Mouse (Mus musculus) intestine, embryonic 15.5 days (tissue): Measurements from ENCODE around the gene Prr14l. TPM values are rescaled to one million over a fixed set of nuclear protein-coding genes. Genes with fewer than 3 reads are reported as not detected.
"Not testable (repeated sequence)": the region's sequence is repeated elsewhere in the genome, so short reads cannot be mapped to it uniquely, and the experiment has no call there.

ENCODE experiments used
- ATAC-seq: fragments of 200-750 bp; cut with Nextera tagmentation; 2 replicates; pipeline ENCODE4 v1.8.0; 2017; ENCODE audit warnings: moderate TSS enrichment, moderate library complexity
- H3K27ac ChIP-seq: fragments of 300-500 bp; sonication (generic); 2 replicates; pipeline ENCODE4 v1.5.1; 2015; ENCODE audit warnings: mild to moderate bottlenecking, inconsistent platforms
- H3K27me3 ChIP-seq: fragments of 300-500 bp; sonication (generic); replicated peaks from 2 replicates; pipeline ENCODE4 v1.6.1; 2015; ENCODE audit warnings: inconsistent platforms
- H3K36me3 ChIP-seq: fragments of 300-500 bp; sonication (generic); 2 replicates; pipeline ENCODE4 v1.6.1; 2015; ENCODE audit warnings: inconsistent platforms
- H3K4me1 ChIP-seq: fragments of 300-500 bp; sonication (generic); replicated peaks from 2 replicates; pipeline ENCODE4 v1.6.1; 2015; ENCODE audit warnings: inconsistent platforms
- H3K4me2 ChIP-seq: fragments of 300-500 bp; sonication (generic); replicated peaks from 2 replicates; pipeline ENCODE4 v1.6.1; 2015; ENCODE audit warnings: mild to moderate bottlenecking, inconsistent platforms
- H3K4me3 ChIP-seq: fragments of 300-500 bp; sonication (generic); replicated peaks from 2 replicates; pipeline ENCODE4 v1.5.1; 2015; ENCODE audit warnings: inconsistent platforms
- H3K9ac ChIP-seq: fragments of 300-500 bp; sonication (generic); 2 replicates; pipeline ENCODE4 v1.6.1; 2015; ENCODE audit warnings: inconsistent platforms
- H3K9me3 ChIP-seq: fragments of 300-500 bp; sonication (generic); 2 replicates; pipeline ENCODE4 v1.6.1; 2016; ENCODE audit warnings: inconsistent platforms
- WGBS: fragments of 180-500 bp; shearing (Covaris S2); methylation state at CpG from one replicate; pipeline ENCODE4 v1.1.7; 2015; 5-methylcytosine and 5-hydroxymethylcytosine counted together
- polyA plus RNA-seq: library from polyadenylated mRNA; unstranded; fragments of >200 nt; fragmentation: Nextera tagmentation; extraction: Ambion mirVana; gene quantifications from 2 replicates; pipeline ENCODE4 v1.2.1, GENCODE M21; 2015

The Prr14l gene
- polyA plus RNA-seq, 1 experiment from 2014 or later = 12.4 TPM

DNA sequence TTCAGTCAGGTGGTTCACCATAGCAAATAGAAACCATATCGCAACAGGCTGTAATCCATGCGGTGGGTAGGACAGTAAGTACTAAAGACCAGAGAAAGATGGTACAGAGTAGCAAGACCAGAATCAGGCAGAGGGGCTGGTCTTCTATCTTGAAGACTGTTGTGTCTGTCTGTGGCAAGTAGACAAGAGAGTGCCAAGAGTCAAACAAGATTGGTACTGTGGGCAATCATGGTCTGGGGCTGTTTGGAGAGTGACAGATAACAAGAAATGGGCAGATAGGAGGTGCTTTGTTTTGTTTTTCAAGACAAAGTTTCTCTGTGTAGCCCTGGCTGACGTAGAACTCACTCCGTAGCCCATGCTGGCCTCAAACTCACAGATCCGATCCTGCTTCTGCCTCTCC is 72.5 kb downstream of the Prr14l start:
- Histone ChIP-seq H3K4me3 (no peak overlapping the region), H3K9ac (no peak overlapping the region), H3K4me1 (0 out of 2 replicates have a peak, but pooled peaks cover 2% of the 10 kb centered on the region), H3K36me3 (no peaks in the 10 kb centered on the region), H3K4me2 (no peak overlapping the region), H3K9me3 (no peaks in the 10 kb centered on the region), H3K27me3 (no peaks in the 10 kb centered on the region), H3K27ac (no peak overlapping the region)
- ATAC-seq = no peak
- WGBS = 94% methylated on average over 5 of the region's 5 CpGs

DNA sequence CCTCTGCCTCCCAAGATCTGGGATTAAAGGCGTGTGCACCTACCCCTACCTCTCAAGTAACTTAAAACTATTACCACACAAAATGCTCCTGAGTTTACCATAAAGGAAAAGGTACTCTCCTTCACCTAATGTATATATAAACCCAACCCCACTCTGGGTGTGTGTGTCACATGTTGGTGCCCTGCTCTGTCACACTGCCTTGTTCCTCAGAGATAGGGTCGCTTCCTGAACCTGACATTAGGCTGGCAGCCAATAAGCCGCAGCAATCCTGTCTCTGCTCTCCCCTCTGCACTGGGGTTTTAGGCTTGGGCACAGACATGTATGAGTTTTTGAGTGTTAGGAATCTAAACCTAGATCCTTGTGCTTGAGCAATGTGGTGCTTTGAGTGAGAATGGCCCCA is 75.9 kb downstream of the Prr14l start:
- 89% methylated on average over 3 of the region's 3 CpGs for WGBS
- Histone ChIP-seq H3K36me3 (0 out of 2 replicates have a peak, but pooled peaks cover 2% of the 10 kb centered on the region), H3K9me3 (no peaks in the 10 kb centered on the region), H3K4me2 (no peak overlapping the region), H3K4me1 (no peaks in the 10 kb centered on the region), H3K27ac (no peak overlapping the region), H3K4me3 (no peak overlapping the region), H3K27me3 (no peaks in the 10 kb centered on the region), H3K9ac (no peak overlapping the region)
- ATAC-seq = no peak

DNA sequence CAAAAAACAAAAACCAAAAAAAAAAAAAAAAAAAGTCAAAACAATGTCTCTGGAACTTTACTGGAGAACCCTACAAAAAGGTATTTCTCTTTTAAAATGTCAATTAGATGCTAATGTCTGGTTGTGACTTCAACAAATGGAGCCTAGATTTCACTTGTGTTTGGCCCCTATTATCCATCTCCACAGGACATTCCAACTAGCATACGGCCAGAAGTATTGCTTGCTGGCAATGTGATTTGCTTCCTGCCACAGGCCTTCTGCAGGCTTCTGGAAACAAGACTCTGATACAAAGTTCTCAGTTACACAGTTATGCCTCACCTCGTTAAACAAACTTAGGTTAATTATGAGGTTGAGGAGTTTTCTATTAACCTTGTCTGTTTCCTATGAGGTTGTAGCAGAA is 81.7 kb downstream of the Prr14l start:
- H3K4me3 ChIP-seq = no peak overlapping the region
- H3K36me3 ChIP-seq = 0 out of 2 replicates have a peak, but pooled peaks cover 4% of the 10 kb centered on the region
- no peak overlapping the region for H3K9ac ChIP-seq
- no peak overlapping the region for H3K4me2 ChIP-seq
- no peaks in the 10 kb centered on the region for H3K4me1 ChIP-seq
- H3K27me3 ChIP-seq = no peaks in the 10 kb centered on the region
- H3K27ac ChIP-seq = no peak overlapping the region
- WGBS = 92% methylated on average over 2 of the region's 2 CpGs
- no peak for ATAC-seq
- no peaks in the 10 kb centered on the region for H3K9me3 ChIP-seq

DNA sequence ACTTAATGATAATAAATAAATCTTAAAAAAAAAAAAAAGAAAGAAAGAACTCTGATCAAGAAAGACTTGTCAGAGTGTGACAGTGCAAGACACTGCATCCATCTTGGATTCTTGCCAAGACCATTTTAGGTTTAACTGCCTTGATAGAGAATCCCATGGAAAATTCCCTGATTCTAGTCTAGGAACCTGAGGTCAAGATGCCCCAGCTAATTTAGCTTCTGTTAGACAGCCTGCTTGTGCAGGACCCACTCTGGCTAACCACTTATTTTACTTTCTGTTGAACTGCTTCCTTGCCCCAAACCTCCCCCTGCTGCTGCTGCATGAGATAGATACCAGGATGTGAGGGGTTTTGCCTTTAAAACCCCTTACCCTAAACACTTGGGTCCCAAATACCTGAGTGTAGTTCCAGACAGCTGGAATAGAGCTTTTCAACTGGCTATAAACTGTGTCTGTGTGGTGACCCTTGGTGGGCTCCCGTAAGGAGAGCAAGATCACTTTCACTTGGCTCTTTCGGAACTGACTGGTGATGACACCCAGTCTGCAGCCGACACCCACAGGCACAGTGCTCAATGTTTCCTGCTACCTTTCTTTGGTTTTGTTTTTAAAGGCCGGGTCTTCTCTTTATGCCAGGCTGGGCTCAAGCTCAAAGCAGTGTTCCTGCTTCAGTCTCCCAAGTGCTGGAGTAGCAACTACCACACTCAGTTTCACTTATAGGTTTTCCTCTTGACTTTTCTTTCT is 86.3 kb downstream of the Prr14l start:
- Histone ChIP-seq H3K4me2 (no peak overlapping the region), H3K4me3 (no peak overlapping the region), H3K36me3 (0 out of 2 replicates have a peak, but pooled peaks cover 8% of the 10 kb centered on the region), H3K27ac (no peak overlapping the region), H3K27me3 (no peaks in the 10 kb centered on the region), H3K4me1 (peaks cover 5% of the 10 kb centered on the region; the same call in 1 of the 2 replicates), H3K9ac (no peak overlapping the region), H3K9me3 (no peaks in the 10 kb centered on the region)
- ATAC-seq = no peak
- 92% methylated on average over 4 of the region's 4 CpGs for WGBS

DNA sequence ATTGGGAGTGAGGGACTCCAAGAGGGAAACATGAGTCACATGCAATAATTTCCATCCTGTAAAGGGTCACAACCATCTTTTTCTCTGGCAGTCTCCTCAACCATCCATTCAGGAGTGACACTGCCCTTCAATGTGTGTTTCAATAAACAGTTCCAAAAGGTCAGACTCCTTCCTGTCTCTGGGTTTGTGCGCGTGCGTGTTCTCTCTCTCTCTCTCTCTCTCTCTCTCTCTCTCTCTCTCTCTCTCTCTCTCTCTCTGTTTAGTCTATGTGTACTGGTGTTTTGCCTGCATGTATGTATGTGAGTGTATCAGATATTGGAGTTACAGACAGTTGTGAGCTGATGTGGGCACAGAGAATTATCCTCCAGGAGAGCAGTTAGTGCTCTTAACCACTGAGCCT is 87.1 kb downstream of the Prr14l start:
- Histone ChIP-seq H3K4me3 (no peak overlapping the region), H3K4me2 (no peak overlapping the region), H3K9me3 (no peaks in the 10 kb centered on the region), H3K27ac (no peak overlapping the region), H3K9ac (no peak overlapping the region), H3K36me3 (0 out of 2 replicates have a peak, but pooled peaks cover 8% of the 10 kb centered on the region), H3K4me1 (peaks cover 5% of the 10 kb centered on the region; the same call in 1 of the 2 replicates), H3K27me3 (no peaks in the 10 kb centered on the region)
- 42% methylated on average over 3 of the region's 3 CpGs for WGBS
- ATAC-seq = no peak

DNA sequence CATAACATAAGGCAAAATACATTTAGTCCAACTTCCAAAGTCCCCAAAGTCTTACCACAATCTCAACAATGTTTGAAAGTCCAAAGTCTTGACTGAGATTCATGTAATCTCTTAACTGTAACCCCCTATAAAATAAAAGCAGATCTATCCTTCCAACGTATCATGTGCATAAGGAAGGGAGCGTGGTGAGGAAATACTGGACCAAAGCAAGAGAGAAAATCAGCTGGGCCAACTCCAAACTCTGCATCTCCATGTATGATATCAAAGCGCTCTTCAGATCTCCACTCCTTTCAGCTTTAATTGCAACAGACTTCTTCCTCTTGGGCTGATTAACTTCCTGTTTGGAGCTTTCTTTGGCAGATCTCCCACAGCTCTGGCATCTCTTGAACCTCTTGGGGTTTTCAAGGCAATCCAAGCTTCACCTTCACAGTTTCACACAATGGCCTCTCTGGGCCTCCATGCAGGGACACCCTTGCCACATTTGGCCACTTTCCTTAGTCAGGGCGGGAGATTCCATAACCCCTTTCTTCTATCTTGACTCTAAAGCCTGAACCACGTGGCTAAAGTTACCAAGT is 92.4 kb downstream of the Prr14l start:
- 78% methylated on average over 5 of the region's 5 CpGs for WGBS
- Histone ChIP-seq H3K27ac (no peak overlapping the region; the same call in 1 of the 2 replicates), H3K4me1 (peaks cover 3% of the 10 kb centered on the region; the same call in 1 of the 2 replicates), H3K9ac (no peak overlapping the region), H3K4me3 (no peak overlapping the region), H3K36me3 (peaks cover 11% of the 10 kb centered on the region; the same call in 1 of the 2 replicates), H3K4me2 (no peak overlapping the region), H3K9me3 (no peaks in the 10 kb centered on the region), H3K27me3 (no peaks in the 10 kb centered on the region)
- peak; percentile 52; the same call in 1 of the 2 replicates for ATAC-seq

DNA sequence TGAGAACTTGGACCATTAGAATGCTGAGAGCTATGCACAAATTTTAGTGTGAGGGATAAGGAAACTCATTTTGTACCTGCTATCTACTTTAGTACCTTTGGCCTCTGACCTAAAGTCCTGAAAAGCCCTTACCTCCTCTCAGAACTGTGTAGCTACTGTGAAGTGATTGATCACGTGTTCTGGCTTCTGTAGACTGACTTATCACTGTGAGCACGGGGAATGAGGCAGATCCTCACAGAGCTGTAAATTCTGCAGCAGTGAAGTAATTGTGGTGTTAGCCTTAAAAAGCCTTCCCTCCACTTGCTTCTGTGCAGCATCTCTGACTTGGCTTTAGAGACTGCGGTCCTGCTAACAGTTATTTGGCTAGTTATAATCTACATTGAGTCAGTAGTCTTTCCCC is 93.3 kb downstream of the Prr14l start:
- Histone ChIP-seq H3K4me1 (no peaks in the 10 kb centered on the region), H3K9me3 (no peaks in the 10 kb centered on the region), H3K4me3 (no peak overlapping the region), H3K4me2 (no peak overlapping the region), H3K27me3 (no peaks in the 10 kb centered on the region), H3K9ac (no peak overlapping the region), H3K27ac (no peak overlapping the region), H3K36me3 (peaks cover 11% of the 10 kb centered on the region; the same call in 1 of the 2 replicates)
- WGBS = 52% methylated on average over 3 of the region's 3 CpGs
- peak; percentile 86 for ATAC-seq

DNA sequence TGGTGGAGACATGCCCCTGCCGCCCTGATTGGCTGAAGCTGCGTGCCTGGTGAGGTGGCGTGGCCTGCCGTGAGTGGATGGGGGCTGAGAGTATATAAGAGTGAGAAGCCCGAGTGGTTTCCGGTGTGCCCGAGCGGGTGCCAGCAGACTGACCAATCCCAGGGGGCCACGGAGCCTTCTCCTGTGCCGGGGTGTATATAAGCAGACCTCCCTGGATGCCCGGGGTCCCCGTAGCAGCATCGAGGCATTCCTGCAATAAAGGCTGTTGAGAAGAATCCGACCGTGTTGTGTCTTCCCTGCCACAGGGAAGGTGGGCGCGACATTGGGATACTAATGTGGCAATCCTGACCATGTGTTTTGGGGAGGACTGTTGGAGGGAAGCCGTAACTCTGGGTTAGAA is 93.7 kb downstream of the Prr14l start:
- not testable (repeated sequence) for H3K27me3 ChIP-seq, H3K9ac ChIP-seq, H3K4me2 ChIP-seq, H3K4me1 ChIP-seq, H3K4me3 ChIP-seq, H3K27ac ChIP-seq, H3K9me3 ChIP-seq
- WGBS = 90% methylated on average over 18 of the region's 18 CpGs
- peaks cover 11% of the 10 kb centered on the region; the same call in 1 of the 2 replicates for H3K36me3 ChIP-seq
- ATAC-seq = peak; percentile 19; the same call in 1 of the 2 replicates

DNA sequence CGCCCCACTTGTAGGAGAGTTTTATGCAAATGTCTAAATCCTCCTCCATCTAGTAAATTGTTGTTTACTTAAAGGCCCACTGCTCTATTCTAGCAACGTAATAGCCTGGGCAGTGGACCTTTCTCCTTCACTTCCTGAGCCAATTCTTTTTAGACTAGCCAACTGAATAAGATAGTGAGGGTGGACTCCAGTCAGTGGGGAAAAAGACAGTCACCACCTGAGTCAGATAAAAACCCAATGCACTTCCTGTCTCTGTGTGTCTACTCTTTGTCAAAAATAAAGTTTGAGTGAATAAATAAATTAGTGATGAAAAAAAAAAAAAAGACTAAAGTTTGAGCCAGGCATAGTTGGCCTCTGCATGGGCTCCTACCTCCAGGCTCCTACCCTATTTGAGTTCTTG is 94.4 kb downstream of the Prr14l start:
- no peak overlapping the region for H3K9ac ChIP-seq
- no peaks in the 10 kb centered on the region for H3K4me1 ChIP-seq
- no peak overlapping the region for H3K4me2 ChIP-seq
- 75% methylated on average over 2 of the region's 2 CpGs for WGBS
- H3K9me3 ChIP-seq = no peaks in the 10 kb centered on the region
- peaks cover 11% of the 10 kb centered on the region; the same call in 1 of the 2 replicates for H3K36me3 ChIP-seq
- H3K4me3 ChIP-seq = no peak overlapping the region
- H3K27ac ChIP-seq = no peak overlapping the region
- no peak for ATAC-seq
- no peaks in the 10 kb centered on the region for H3K27me3 ChIP-seq

DNA sequence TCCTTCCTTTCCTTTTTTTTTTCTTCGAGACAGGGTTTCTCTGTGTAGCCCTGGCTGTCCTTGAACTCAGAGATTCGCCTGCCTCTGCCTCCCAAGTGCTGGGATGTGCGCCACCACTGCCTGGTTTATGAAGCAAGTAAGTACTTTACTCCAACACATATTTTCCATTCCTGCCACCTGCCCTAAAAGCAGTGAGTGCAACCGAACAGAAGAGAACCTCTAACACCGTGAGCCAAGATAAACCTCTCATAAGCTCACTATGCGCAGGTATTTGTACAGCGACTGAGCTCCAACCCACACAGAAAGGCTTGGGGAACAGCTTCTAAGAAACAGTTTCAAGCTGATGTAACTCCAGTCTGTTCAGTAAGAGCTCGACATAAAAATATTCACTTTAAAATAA is 97.9 kb downstream of the Prr14l start:
- Histone ChIP-seq H3K4me3 (no peak overlapping the region), H3K4me1 (0 out of 2 replicates have a peak, but pooled peaks cover 3% of the 10 kb centered on the region), H3K27me3 (no peaks in the 10 kb centered on the region), H3K9ac (no peak overlapping the region), H3K36me3 (peaks cover 3% of the 10 kb centered on the region; the same call in 1 of the 2 replicates), H3K9me3 (no peaks in the 10 kb centered on the region), H3K4me2 (no peak overlapping the region), H3K27ac (no peak overlapping the region)
- no peak for ATAC-seq
- WGBS = 90% methylated on average over 8 of the region's 8 CpGs

DNA sequence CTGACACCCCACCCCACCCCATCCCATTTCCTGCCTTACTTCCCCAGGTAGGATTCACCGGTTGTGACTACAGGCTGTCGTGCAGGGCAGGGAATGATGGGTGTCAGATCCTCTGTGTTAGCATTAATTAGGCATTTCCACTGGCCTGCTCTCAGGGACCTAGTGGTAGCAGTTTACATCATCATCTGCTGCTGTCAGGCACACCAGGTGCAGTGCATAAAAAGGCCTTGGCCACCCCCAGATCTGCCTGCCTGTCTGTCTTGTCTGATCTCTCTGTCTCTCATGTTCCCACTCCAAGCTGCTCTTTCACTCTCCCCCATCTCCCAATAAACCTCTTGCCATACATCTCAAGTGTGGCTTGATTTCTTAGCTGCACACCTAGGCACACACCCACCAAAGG is 102.3 kb downstream of the Prr14l start:
- no peak for ATAC-seq
- WGBS = 51% methylated on average over 2 of the region's 2 CpGs
- H3K4me1 ChIP-seq = peaks cover 15% of the 10 kb centered on the region; the same call in 1 of the 2 replicates
- no peak overlapping the region for H3K9ac ChIP-seq
- no peaks in the 10 kb centered on the region for H3K36me3 ChIP-seq
- no peak overlapping the region for H3K4me3 ChIP-seq
- H3K9me3 ChIP-seq = no peaks in the 10 kb centered on the region
- no peak overlapping the region for H3K4me2 ChIP-seq
- H3K27me3 ChIP-seq = no peaks in the 10 kb centered on the region
- H3K27ac ChIP-seq = no peak overlapping the region

DNA sequence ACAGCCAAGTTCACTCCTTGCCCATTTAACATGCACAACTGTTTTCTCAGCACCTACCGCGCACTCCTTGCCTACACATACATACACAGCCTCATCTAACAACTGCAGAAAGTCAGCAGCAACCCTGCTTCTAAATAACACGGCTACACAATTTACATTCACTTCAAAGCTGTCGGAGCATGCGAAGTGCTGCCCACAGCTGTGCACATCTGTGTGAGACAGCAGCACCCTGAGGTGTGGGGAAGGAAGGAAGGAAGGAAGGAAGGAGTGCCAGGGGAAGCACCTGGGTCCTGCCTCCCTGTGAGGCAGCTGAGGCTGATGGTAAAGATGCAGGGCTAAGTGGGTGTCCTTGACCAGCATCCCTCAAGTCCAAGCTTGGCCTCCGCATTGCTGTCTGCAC is 105.1 kb downstream of the Prr14l start:
- Histone ChIP-seq H3K9ac (no peak overlapping the region), H3K4me3 (no peak overlapping the region), H3K4me2 (no peak overlapping the region), H3K36me3 (no peaks in the 10 kb centered on the region), H3K27me3 (no peaks in the 10 kb centered on the region), H3K9me3 (no peaks in the 10 kb centered on the region), H3K27ac (no peak overlapping the region), H3K4me1 (peaks cover 28% of the 10 kb centered on the region)
- WGBS = 69% methylated on average over 6 of the region's 6 CpGs
- ATAC-seq = no peak
